Mouse (Mus musculus) thymus, postnatal 25 days (tissue): ENCODE results near the gene Ccnt1.
"Not testable (repeated sequence)": the region's sequence is repeated elsewhere in the genome, so short reads cannot be mapped to it uniquely, and the experiment has no call there.

ENCODE experiments used
- DNase-seq: peaks from one replicate; pipeline ENCODE4 v3.0.0; 2022

The Ccnt1 gene

DNA sequence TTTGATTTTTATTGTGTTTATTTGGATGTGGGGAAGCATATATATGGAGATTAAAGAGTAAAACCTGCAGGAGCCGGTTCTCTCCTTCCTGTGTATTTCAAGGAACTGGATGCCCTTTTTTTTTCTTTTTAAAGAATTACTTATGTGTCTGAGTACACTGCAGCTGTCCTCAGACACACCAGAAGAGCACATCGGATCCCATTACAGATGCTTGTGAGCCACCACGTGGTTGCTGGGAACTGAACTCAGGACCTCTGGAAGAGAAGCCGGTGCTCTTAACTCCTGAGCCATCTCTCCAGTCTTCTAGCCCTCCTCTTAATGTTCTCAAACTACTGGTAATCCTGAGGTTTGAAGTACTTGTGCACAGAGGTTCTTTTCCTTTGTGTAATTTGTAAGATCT is 32.8 kb downstream of the Ccnt1 start:
- no peak for DNase-seq

DNA sequence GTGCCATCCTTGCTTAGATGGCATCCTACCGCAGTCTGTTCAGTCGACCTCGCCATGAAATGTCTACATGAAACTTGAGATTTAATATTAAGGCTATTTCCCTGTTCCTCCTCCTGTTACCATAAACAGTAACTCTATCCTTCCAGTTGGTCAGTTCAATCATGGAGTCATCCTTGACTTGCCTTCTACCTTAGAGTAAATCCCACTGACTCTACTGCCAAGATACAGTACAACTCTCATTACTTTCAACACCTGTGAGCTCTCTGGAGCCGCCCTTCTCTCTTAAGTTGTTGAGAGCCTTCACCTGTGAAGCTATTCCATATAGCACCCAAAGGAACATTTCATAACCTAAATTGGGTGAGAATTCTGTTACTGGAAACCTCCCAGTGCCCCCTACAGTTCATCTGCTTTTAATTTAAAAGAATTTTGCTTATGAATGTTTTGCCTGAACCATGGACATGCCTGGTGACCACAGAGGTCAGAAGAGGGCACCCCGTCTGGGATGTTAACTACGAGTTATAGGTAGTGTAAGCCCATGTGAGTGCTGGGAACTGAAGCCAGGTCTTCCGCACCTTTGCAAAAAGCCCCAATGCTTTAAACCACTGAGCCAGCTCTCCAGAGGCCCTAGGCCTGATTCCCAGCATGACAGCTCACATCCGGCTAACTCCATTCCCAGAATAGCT is 33.8 kb downstream of the Ccnt1 start:
- no peak for DNase-seq

DNA sequence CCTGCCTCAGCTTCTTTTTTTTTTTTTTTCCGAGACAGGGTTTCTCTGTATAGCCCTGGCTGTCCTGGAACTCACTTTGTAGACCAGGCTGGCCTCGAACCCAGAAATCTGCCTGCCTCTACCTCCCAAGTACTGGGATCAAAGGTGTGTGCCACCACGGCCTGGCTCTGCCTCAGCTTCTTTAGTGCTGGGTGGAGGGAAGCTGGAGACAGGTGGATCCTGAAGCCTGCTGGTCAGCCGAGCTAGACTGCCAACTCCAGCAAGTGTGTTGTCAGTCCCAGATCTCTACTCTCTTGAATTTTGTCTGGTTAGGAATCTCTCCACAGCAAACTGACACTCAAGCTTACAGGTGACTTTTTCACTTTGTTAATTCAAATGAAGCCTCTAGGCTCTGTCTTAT is 34.8 kb downstream of the Ccnt1 start:
- no peak for DNase-seq

DNA sequence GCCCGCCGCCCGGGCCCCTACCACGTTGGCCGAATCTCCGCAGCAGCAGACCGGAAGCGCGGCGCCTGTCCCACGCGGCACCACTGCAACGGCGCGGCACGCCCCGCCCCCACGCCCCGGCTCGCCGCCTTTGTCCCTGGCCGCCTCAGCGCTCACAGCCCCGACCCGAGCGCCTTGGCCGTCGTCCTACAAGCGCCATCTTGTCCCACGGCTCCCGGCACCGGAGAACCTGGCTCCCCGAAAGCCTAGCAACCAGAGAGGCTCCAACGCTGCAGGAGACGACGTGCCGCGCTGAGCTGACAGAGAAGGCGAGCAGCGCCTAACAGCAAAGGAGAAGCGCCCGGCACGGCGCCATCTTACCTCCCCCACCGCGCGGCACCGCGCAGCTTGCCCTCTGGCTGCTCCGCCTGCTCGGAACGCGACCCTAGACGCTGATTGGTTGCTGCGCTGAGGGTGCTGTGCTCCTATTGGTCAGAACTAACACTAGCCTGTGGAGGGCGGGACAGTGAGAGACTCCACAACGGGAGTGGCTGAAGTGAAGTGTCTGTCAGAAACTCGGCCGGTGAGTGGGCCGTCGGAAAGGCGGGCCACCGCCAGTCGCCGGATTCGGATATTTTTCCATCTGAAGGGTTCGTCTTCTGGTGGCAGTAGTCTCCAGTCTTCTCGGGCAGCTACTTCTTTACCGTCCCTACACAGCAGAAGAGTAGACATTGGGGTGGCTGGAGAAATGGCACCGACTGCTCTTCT is 36.7 kb downstream of the Ccnt1 start, which contains the start of gene Kansl2:
Kansl2 (minus strand) TSS at position 384 of the 747 bp plus-strand sequence.
- peak; percentile 99 for DNase-seq

DNA sequence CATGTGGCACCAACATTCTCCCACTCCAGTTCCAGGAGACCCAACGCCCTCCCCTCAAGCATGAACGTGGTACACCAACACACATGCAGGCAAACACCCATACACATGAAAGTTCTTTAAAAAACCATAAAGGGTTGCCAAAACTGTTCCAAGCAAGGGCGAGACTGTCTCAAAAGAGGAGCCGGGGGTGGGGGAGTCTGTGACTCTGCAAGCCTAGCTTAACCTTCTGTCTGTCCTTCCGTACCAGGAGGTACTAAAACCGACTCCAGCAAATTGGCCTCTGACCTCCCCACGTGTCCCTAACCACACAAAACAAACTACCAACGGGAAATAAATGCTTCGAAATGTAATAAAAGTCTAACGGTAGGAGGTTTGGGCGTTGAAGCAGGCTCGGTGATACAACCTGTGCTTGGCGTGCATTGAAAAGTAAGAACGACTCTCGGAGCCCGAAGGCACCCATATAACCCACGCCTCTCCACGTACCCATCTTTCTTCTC is 37.6 kb downstream of the Ccnt1 start:
- DNase-seq, result no peak

DNA sequence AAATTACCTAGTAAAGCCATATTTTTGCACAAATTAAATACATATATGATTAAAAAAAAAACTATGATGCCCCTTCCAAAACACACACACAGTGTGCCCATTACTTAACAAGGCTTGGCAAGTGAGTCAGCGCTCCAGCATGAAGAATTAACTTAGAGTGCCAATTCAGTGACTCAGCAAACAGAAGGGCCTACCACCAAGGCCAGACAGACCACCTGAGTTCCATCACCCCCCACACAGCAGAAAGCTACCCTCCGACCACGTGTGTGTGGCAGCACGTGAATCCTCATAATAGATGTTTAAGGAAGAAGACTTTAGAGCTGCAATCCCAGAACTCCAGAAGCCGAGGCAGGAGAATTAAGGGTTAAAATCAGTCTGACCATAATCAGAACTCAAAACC is 38.4 kb downstream of the Ccnt1 start:
- DNase-seq, result no peak

DNA sequence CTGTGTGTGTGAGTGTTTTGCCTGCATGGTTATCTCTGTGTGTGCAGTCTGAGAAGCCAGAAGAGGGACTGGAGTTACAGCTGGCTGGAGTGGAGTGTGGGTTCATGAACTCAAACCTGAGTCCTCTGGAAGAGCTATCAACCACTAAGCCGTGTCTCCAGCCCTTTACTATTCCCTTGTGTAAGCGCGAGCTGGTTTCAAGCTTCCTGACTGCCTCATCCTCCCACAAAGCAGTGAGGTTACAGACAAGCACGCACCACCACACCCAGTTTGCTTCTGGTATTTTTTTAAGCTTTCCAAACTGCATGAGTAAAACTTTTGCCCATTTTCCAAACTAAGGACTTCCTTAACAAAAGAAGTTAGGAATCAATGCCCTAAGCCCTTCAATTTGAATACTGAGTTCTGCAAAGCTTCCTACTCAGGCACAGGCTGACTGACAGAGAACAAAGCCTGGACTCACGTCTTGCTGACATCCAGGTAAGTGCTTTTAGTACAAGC is 42.6 kb downstream of the Ccnt1 start:
- DNase-seq, result no peak

DNA sequence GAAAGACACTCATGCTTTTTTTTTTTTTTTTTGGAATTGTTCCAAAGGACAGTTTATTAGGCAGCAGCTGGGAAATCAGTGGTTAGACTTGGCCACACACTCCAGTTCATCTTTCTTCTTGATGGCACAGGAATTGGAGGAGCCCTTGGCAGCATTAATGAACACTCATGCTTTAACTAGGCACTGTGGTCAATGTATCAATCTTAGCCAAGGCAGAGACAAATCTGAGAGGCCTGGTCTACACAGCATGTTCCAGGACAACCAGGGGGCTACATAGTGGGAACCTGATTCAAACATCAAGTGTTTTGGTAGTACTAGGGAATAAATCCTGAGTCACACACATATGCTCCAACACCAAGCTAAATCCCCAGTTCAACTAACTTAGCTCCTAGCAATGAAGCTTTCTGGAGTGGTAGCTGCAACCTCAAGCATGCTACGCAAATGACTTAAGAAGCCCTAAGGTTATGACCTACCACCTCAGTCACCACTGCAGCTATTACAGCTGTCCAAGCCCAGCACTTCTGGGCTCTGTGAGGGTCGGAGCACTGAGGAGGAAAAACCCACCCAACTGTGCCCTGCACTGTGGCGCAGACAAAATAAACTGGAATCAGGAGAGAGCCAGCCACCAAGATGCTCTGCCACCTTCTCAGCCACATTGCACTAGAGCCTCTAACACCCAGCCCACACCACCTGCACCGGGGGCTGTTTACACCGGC is 43.5 kb downstream of the Ccnt1 start:
- DNase-seq, result no peak

DNA sequence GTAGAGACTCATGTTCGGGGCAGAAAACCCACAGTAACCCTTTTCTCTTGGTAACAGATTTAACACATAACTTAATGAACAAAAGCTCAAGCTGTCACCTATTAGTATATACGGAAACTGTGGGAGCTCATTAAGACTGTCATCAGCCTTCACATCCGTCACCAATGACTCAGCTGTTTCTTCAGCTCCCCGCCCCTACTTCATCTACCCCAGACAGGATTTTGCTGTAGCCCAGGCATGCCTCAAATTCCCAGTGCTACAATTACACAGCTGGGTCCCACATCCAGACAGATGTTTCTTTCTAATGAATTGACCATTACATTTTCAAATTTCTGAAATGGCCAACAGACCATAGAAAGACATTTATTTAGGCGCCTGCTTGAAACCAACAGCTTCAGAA is 44.7 kb downstream of the Ccnt1 start:
- no peak for DNase-seq

DNA sequence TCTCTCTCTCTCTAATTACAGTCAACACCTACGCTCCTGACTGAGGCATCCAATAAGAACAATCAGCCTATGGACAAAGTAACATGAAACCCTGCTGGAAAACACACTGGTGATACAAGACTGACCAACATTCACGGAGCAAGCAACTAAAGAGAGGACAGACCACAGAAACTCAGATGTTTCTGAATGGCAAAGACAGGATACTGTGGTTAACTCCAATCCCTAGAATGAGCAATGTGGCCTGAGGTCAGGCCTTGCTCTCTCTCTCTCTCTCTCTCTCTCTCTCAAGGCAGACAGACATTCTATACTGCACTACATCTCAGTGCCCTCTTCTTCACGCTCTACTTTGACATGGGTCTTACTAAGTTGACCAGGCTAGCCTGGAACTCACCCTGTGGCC is 49.5 kb downstream of the Ccnt1 start:
- no peak for DNase-seq

DNA sequence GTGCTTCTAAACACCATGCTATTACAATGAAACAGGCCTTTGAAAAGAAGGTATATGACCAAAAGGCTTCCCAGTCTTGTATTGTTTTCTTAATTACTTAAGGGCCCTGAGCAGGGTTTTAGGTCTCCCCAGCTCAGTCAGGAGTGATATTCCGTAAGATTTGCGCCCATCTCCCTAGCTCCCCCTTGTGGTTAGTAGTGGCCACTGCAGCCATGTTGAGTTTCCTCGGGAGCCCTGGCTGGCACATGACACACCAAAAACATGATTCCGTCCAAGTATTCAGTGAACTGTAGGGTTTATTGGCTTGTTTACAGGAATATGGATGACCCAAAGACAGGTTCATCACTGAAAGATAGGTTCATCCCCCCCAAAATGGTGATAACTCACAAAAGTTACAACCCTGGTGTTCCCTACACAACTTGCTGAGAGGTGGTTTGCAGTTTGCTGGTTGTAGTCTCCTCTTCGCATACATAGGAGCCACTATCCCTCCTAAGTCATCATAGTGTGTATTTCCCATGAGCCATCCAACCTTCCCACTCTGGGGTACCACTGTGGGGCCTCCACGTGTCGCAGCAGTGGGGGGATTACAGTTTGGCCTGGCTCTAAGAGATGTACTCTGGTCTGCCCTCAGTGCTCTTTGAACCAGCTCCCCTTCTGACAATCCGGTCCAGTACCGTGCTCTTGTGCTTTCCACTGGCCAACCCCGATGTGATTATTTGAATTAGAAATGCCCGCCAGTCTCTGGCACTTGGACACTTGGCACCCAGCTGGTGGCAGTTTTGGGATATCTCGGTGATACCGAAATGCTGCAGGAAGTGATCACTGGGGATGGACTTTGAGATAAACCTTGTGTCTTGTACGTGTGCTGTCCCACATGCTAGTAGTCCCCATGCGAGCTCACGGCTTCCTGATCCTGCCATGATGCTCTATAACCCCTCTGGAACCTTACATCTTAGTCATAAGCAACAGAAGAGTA is 53.1 kb downstream of the Ccnt1 start:
- DNase-seq, result peak; percentile 71

DNA sequence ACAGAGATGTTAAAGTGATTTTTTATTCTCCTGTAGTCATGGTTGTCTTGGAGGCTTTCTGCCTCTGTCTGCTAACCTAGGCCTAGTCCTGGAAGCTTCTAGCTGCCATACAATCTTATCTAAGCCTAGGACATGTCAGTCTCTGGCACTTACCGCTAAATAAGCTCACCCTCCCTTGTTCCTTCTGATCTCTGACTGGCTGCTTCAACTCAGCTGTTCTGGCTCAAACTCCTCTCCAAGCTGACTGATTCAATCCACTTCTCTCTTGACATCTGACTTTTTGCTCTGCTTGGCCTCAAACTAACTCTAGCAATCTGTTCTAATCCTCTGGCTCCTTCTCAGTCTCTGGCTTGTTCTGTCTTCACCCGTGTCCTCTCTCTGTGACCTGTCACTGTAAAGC is 55.9 kb downstream of the Ccnt1 start:
- DNase-seq, result not testable (repeated sequence)

DNA sequence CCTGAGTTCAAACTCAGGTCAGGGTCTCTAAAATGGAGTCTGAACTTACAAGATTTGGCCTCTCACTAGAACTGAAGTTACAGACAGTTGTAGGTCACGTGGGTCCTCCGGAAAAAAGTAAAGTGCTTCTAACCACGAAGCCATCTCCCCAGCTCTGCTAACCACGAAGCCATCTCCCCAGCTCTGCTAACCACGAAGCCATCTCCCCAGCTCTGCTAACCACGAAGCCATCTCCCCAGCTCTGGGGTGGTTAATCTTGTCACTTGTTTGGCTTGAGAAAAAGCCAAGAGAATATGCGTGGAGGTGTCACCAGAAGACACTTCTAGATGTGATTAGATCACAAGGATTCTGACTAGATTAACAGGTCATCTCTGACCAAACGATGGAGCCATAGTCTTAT is 56.6 kb downstream of the Ccnt1 start:
- DNase-seq, result peak; percentile 66

DNA sequence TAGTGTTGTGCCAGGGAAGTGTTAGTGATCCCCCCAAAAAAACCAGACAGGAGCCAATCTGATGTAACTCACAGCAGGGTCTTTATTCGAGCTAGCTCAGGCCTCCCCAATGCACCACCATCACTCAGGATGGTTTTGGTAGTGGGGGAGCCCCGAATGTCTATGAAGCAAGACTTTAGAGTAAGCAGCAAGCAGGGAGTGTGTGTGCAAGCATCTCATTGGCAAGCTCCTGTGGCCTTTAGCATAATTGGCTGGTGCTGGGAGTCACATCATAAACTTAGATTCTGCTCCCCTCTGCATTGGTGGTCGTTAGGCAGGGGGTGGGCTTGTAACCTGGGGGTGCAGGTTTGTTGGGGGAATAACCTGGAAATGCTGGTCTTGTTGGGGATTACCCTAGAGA is 57.0 kb downstream of the Ccnt1 start:
- peak; percentile 21 for DNase-seq

DNA sequence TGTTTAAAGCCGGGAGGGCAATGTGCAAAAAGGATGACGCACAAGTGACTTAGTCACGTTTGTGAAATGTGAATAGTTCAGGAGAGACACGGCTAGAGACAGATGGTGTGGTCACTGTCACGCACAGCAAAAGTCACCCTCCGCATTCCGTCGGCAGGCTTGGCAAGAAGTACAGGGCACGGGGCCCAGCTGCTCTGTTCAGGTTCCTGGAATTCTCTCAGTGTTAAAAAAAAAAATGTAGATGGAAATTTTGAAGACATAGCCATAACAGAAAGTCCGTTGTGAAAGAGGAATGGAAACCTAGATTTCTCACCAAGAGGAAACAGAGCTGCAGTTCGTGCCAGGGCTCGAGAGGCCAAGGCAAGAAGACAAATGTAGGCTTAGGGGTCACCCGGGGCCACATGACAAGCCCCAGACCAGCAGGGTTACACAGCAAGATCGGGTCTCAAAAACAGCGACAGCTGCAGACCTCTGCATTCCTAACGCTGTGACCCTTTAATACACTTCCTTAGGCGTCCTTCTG is 57.9 kb downstream of the Ccnt1 start:
- DNase-seq, result no peak

DNA sequence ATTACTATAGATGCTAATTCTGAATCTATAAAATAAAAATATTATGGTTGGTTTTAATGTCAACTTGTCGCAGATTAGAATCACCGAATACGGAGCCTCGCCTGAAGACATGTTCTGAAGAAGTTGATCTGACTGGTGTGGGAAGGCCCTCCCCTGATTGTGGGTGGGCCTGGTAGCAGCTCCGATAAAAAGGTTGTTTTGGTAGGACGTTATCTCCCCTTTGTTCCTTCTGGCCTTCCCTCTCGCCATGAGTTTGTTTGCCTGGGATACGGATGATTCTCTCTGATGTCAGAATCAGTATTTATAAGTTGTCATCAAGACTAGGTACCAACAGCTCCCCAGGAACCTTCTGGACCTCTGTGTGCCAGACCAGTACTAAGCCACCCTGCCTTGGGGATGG is 58.5 kb downstream of the Ccnt1 start:
- no peak for DNase-seq

DNA sequence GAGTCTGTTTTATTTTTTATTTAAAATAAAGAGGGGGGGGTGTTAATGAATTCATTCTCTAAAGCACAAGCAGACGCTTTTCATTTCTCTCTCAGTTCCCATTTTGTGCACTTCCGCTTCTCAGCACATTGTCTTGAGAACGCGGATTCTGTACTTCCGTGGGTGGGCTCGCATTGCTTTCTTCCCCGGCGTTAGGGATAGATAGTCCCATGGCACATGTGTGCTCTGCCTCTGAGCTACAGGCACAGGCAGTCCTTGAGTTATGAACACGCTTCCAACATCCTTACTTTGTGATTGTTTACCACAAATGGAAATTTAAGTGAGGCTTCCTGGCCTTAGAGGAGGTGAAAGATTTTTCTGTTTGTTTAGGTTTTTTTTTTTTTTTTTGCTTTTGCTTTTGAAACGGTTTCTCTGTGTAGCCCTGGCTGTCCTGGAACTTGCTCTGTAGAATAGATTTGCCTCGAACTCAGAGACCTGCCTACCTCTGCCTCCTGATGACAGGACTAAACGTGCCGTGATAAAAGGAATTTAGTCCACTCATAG is 59.3 kb downstream of the Ccnt1 start:
- DNase-seq, result peak; percentile 66

DNA sequence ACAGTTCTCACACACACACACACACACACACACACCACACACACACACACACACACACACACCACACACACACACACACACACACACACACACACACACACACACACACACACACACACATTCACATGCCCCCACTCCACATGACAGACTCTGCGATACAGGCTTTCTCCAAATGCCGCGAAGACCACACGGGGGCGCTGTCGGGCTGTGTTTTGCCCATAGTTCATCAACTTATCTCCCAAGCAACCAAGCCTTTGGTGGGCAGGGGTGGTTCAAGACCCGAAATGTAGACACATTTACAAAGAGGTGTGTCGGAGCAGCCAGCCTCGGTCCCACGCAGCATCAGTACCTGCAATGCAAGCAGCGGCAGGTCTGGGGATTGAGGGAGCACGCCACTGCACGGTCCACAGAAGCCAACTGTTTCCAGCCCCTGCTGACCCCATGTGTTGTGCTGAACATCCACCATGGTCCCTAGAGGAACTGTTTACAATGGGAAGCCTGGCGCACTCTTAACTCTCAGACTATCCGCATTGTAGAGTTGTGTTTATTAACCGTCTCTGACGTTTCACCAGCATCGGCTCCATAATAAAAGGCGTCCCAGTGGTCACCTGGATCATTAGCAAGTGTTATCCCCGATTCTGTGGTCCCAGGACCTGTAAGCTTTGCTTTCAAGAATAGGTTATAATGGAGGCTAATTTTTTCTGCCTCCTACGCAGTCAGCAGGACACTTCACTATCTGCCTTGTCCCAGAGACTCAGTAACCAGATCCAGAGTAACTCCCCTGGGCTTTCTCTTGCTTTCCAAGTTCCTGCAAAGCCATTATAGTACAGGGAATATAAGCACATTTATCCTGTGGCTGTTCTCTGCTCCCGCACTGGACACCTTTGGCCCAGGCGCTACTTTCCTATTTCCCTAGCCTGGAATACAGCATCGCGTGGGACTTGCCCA is 60.0 kb downstream of the Ccnt1 start:
- DNase-seq, result peak; percentile 87

DNA sequence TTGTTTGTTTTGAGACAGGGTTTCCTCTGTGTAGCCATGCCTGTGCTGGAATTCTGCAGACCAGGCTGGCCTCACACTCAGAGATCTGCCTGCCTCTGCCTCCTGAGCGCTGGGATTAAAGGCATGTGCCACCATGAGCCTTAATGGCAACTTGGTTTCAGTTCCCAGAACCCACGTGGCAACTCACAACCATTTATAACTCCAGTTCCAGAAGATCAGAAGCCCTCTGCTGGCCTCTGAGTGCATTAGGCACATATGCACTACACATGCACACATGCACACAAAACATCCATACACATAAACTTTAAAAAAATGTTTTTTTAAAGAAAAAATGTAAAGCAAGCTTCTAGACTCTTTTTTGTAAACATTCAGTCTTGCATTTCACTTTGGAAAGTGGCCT is 61.3 kb downstream of the Ccnt1 start:
- DNase-seq, result no peak

DNA sequence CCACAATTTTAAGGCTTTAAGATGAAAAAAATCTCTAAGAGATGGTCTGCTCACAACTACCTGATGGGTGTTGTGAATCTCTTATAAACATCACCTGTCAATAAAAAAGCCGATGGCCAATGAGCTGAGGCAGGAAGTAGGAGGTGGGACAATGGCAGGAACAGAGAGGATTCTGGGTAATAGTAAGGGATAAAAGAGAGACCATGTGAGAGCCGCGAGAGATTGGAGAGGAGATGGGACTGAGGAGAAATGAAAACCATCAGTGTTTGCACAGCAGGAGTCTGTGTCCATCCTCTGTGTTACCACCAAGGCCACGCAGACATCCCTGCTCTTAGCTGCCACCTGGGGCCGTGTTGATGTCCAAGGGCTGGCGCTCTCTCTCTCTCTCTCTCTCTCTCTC is 63.4 kb downstream of the Ccnt1 start:
- DNase-seq, result no peak
